Mouse (Mus musculus) monocyte, adult 59 days (primary cell): ENCODE results near the gene Olfr235. TPM values are rescaled to one million over a fixed set of nuclear protein-coding genes. Genes with fewer than 3 reads are reported as not detected.

Experiments used
- total RNA-seq, 2 experiments: library from RNA; stranded (reverse); gene quantifications; one replicate each; pipeline ENCODE4 v1.2.4; 2023

Gene Olfr235
- total RNA-seq, result not detected

DNA sequence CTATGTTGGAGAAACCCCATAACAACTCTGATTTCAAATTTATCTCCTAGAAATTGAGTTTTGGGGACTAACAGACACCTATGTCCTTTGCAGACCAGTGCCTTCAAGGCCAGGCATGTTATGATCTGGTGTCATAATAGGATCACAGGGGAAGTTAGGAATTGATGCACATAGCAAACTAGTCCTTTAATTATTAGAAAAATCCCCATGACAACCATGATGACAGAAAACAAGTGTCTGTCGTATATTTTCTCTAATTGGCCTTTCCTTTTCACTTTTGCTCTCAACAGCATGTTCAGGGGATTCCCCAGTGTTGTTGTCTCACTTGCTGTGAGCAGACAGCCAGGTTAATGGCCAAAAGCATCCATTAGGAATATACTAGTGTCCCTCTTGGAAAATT lies at the start of gene Olfr235:
Gene Olfr235, plus strand, starts transcription at position 301 of the 400 bp plus-strand sequence.

DNA sequence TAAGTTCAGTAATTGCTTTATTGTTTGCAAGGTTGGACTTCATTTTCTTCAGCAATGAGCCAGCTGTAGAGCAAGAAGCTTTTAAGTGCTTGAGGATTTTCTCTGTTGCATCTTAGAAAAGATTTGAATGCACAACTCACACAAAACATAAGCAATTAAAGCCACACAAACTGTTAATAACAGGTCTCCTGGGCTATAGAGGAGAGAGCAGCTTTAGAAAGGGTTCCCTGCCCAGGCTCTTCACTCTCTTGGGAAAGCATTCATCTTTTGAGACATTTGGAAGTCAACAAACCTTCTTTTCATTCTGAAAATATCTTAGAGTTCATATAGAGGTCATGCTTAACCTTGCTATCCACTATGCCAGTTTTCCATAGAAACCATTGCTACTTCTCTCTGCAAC lies 28.3 kb upstream of the Olfr235 start, which contains the start of gene Olfr1432:
Gene Olfr1432, minus strand, starts transcription at position 101 of the 400 bp plus-strand sequence.

DNA sequence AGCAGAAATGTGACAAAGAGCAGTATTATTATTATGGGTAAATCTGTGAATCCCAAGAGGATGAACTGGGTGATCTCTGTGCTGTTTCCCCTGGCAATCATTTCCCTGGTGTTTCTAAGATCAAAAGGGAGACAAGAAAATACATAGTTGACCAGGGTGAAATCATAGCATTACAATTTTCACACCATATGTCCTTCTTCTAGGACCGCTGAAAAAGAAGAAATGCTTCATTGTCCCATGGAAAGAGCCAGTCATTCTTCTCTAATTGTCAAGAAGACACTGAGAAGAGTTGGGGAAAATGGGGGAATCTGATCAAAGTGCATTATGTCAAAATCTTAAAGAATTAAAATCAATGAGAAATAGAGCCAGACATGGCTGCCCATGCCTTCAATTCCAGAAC lies 19.3 kb upstream of the Olfr235 start, which contains the start of gene Olfr262:
Gene Olfr262, minus strand, starts transcription at position 101 of the 400 bp plus-strand sequence.

DNA sequence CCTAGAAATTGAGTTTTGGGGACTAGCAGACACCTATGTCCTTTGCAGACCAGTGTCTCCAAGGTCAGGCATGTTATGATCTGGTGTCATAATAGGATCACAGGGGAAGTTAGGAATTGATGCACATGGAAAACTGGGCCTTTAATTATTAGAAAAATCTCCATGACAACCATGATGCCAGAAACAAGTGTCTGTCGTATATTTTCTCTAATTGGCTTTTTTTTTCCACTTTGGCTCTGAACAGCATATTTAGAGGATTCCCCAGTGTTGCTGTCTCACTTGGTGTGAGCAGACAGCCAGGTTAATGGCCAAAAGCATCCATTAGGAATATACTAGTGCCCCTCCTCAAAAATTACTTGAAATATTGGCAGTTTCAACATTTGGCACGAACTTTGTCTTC lies 18.7 kb downstream of the Olfr235 start, which contains the start of gene Olfr1434:
Gene Olfr1434, plus strand, starts transcription at position 301 of the 400 bp plus-strand sequence.

DNA sequence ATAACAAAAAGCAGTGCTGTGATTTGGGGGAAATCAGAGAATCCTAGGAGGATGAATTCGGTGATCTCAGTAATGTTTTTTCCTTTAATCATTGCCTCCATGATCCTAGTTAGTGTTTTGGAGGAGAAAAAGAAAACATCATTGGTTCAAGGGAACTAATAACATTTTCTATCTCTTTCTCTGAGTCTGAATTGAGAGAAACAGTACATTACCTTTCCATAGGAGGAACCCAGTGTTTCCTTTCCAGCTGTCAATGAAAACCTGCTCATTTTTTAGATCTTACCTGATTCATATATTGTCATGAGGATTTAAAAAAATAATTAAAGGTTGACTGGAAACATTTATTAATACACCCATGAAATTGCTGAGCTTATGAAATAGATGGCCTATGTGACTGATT lies 38.2 kb downstream of the Olfr235 start, which contains the start of gene Olfr1436:
Gene Olfr1436, minus strand, starts transcription at position 101 of the 400 bp plus-strand sequence.

Other genes starting within 250 kb of the Olfr235 start
- not detected for gene Olfr1423, start 219.7 kb upstream of the Olfr235 start, total RNA-seq
- gene Olfr1424, start 198.3 kb upstream of the Olfr235 start, total RNA-seq, result not detected
- not detected for gene Olfr1425, start 183.3 kb upstream of the Olfr235 start, total RNA-seq
- gene Olfr1426, start 169.0 kb upstream of the Olfr235 start, total RNA-seq, result not detected
- gene Olfr1427, start 157.7 kb upstream of the Olfr235 start, total RNA-seq, result not detected
- not detected for gene Olfr1428, start 145.1 kb upstream of the Olfr235 start, total RNA-seq
- gene Olfr76, start 137.8 kb upstream of the Olfr235 start, total RNA-seq, result not detected
- gene Olfr1555-ps1, start 90.9 kb upstream of the Olfr235 start, total RNA-seq, result not detected
- not detected for gene Olfr1431, start 60.4 kb upstream of the Olfr235 start, total RNA-seq
- not detected for gene Olfr1432, start 28.4 kb upstream of the Olfr235 start, total RNA-seq
- gene Olfr262, start 19.4 kb upstream of the Olfr235 start, total RNA-seq, result not detected
- not detected for gene Olfr1434, start 18.8 kb downstream of the Olfr235 start, total RNA-seq
- gene Olfr1436, start 38.1 kb downstream of the Olfr235 start, total RNA-seq, result not detected
- not detected for gene Olfr1437, start 64.1 kb downstream of the Olfr235 start, total RNA-seq
- gene Olfr1438-ps1, start 74.9 kb downstream of the Olfr235 start, total RNA-seq, result not detected
- not detected for gene Olfr1440, start 126.2 kb downstream of the Olfr235 start, total RNA-seq
- gene Olfr1441, start 156.4 kb downstream of the Olfr235 start, total RNA-seq, result not detected
- gene Pfpl, start 166.9 kb downstream of the Olfr235 start, total RNA-seq, result not detected
- gene Mpeg1, start 199.7 kb downstream of the Olfr235 start, total RNA-seq, result 1,000 to 10,000 TPM; 1,721 to 1,841 TPM
- gene Dtx4, start 240.4 kb downstream of the Olfr235 start, total RNA-seq, result 10 to 100 TPM; 11.3 to 12.3 TPM